Mouse (Mus musculus): ENCODE data around the gene Dscaml1. TPM values are rescaled to one million over a fixed set of nuclear protein-coding genes. Genes with fewer than 3 reads are reported as not detected.

The Dscaml1 gene
- polyA plus RNA-seq, 1 experiment from 2014 or later = 0.17 TPM

- H3K4me3 ChIP-seq (ENCODE audit: low read depth, low read length) = no peak overlapping the region
- H3K36me3 ChIP-seq (ENCODE audit: control insufficient read depth, insufficient read depth, low read length) = no peaks in the 10 kb centered on the region
- ATAC-seq (ENCODE audit: low FRiP score, low TSS enrichment) (no peak), DNase-seq (ENCODE audit: low spot score) (no peak)
- H3K27ac ChIP-seq (replicated peaks) = no peak overlapping the region
- 73% methylated on average over 1 of the region's 1 CpGs for WGBS
- no peak overlapping the region for H3K4me2 ChIP-seq (replicated peaks; ENCODE audit: low read depth)
- no peaks in the 10 kb centered on the region for H3K27me3 ChIP-seq (ENCODE audit: control insufficient read depth, insufficient read depth, low read length)
- no peaks in the 10 kb centered on the region for H3K4me1 ChIP-seq (replicated peaks; ENCODE audit: control insufficient read depth, insufficient read depth)
- no peaks in the 10 kb centered on the region for H3K9me3 ChIP-seq (ENCODE audit: control insufficient read depth, low read length)
- H3K9ac ChIP-seq (ENCODE audit: low read length) = no peak overlapping the region
- TF ChIP-seq CTCF (IDR thresholded peaks at IDR 0.05; ENCODE audit: low read depth) = no peak
- no peak for TF ChIP-seq EP300 (optimal IDR thresholded peaks at IDR 0.05)
Observed at GRCm38 (mm10) chr9:45614616-45615015, 188.2 kb downstream of the Dscaml1 start.

- Histone ChIP-seq H3K4me2 (replicated peaks; ENCODE audit: low read depth) (no peak overlapping the region), H3K4me3 (ENCODE audit: low read depth, low read length) (no peak overlapping the region), H3K36me3 (ENCODE audit: control insufficient read depth, insufficient read depth, low read length) (no peaks in the 10 kb centered on the region), H3K4me1 (replicated peaks; ENCODE audit: control insufficient read depth, insufficient read depth) (no peaks in the 10 kb centered on the region), H3K27me3 (ENCODE audit: control insufficient read depth, insufficient read depth, low read length) (no peaks in the 10 kb centered on the region), H3K9ac (ENCODE audit: low read length) (no peak overlapping the region), H3K9me3 (ENCODE audit: control insufficient read depth, low read length) (no peaks in the 10 kb centered on the region), H3K27ac (replicated peaks) (no peak overlapping the region)
- 83% methylated on average over 10 of the region's 10 CpGs for WGBS
- DNase-seq (ENCODE audit: low spot score) = no peak
- ATAC-seq (ENCODE audit: low FRiP score, low TSS enrichment) = no peak
- no peak for TF ChIP-seq CTCF (IDR thresholded peaks at IDR 0.05; ENCODE audit: low read depth)
- TF ChIP-seq EP300 (optimal IDR thresholded peaks at IDR 0.05) = no peak
Observed at GRCm38 (mm10) chr9:45617889-45618288, 191.5 kb downstream of the Dscaml1 start.

- H3K27me3 ChIP-seq (ENCODE audit: control insufficient read depth, insufficient read depth, low read length) = no peaks in the 10 kb centered on the region
- ATAC-seq (ENCODE audit: low FRiP score, low TSS enrichment) = no peak
- H3K36me3 ChIP-seq (ENCODE audit: control insufficient read depth, insufficient read depth, low read length) = no peaks in the 10 kb centered on the region
- H3K4me3 ChIP-seq (ENCODE audit: low read depth, low read length) = no peak overlapping the region
- H3K9me3 ChIP-seq (ENCODE audit: control insufficient read depth, low read length) = no peaks in the 10 kb centered on the region
- WGBS = 87% methylated on average over 7 of the region's 7 CpGs
- TF ChIP-seq CTCF (IDR thresholded peaks at IDR 0.05; ENCODE audit: low read depth) (no peak), EP300 (optimal IDR thresholded peaks at IDR 0.05) (no peak)
- H3K4me2 ChIP-seq (replicated peaks; ENCODE audit: low read depth) = no peak overlapping the region
- H3K4me1 ChIP-seq (replicated peaks; ENCODE audit: control insufficient read depth, insufficient read depth) = no peaks in the 10 kb centered on the region
- H3K9ac ChIP-seq (ENCODE audit: low read length) = no peak overlapping the region
- DNase-seq (ENCODE audit: low spot score) = no peak
- H3K27ac ChIP-seq (replicated peaks) = no peak overlapping the region
Observed at GRCm38 (mm10) chr9:45618443-45618842, 192.0 kb downstream of the Dscaml1 start.

- Histone ChIP-seq H3K4me1 (replicated peaks; ENCODE audit: control insufficient read depth, insufficient read depth) (no peaks in the 10 kb centered on the region), H3K36me3 (ENCODE audit: control insufficient read depth, insufficient read depth, low read length) (no peaks in the 10 kb centered on the region), H3K9me3 (ENCODE audit: control insufficient read depth, low read length) (no peaks in the 10 kb centered on the region), H3K4me2 (replicated peaks; ENCODE audit: low read depth) (no peak overlapping the region), H3K4me3 (ENCODE audit: low read depth, low read length) (no peak overlapping the region), H3K27me3 (ENCODE audit: control insufficient read depth, insufficient read depth, low read length) (no peaks in the 10 kb centered on the region), H3K27ac (replicated peaks) (no peak overlapping the region), H3K9ac (ENCODE audit: low read length) (no peak overlapping the region)
- no peak for TF ChIP-seq CTCF (IDR thresholded peaks at IDR 0.05; ENCODE audit: low read depth)
- no peak for TF ChIP-seq EP300 (optimal IDR thresholded peaks at IDR 0.05)
- WGBS = 33% methylated on average over 9 of the region's 9 CpGs
- DNase-seq (ENCODE audit: low spot score) (no peak), ATAC-seq (ENCODE audit: low FRiP score, low TSS enrichment) (no peak)
Observed at GRCm38 (mm10) chr9:45620049-45620448, 193.6 kb downstream of the Dscaml1 start.

GRCm38 (mm10) chr9:45620920-45621319 is 194.5 kb downstream of the Dscaml1 start:
- H3K9me3 ChIP-seq (ENCODE audit: control insufficient read depth, low read length) = no peaks in the 10 kb centered on the region
- no peaks in the 10 kb centered on the region for H3K4me1 ChIP-seq (replicated peaks; ENCODE audit: control insufficient read depth, insufficient read depth)
- H3K27ac ChIP-seq (replicated peaks) = no peak overlapping the region
- H3K36me3 ChIP-seq (ENCODE audit: control insufficient read depth, insufficient read depth, low read length) = no peaks in the 10 kb centered on the region
- DNase-seq (ENCODE audit: low spot score) (no peak), ATAC-seq (ENCODE audit: low FRiP score, low TSS enrichment) (no peak)
- H3K4me2 ChIP-seq (replicated peaks; ENCODE audit: low read depth) = no peak overlapping the region
- TF ChIP-seq CTCF (IDR thresholded peaks at IDR 0.05; ENCODE audit: low read depth) (no peak), EP300 (optimal IDR thresholded peaks at IDR 0.05) (no peak)
- no peaks in the 10 kb centered on the region for H3K27me3 ChIP-seq (ENCODE audit: control insufficient read depth, insufficient read depth, low read length)
- 92% methylated on average over 4 of the region's 4 CpGs for WGBS
- H3K4me3 ChIP-seq (ENCODE audit: low read depth, low read length) = no peak overlapping the region
- no peak overlapping the region for H3K9ac ChIP-seq (ENCODE audit: low read length)

- no peak overlapping the region for H3K9ac ChIP-seq (ENCODE audit: low read length)
- H3K36me3 ChIP-seq (ENCODE audit: control insufficient read depth, insufficient read depth, low read length) = no peaks in the 10 kb centered on the region
- H3K4me3 ChIP-seq (ENCODE audit: low read depth, low read length) = no peak overlapping the region
- H3K27ac ChIP-seq (replicated peaks) = no peak overlapping the region
- H3K27me3 ChIP-seq (ENCODE audit: control insufficient read depth, insufficient read depth, low read length) = no peaks in the 10 kb centered on the region
- no peaks in the 10 kb centered on the region for H3K4me1 ChIP-seq (replicated peaks; ENCODE audit: control insufficient read depth, insufficient read depth)
- DNase-seq (ENCODE audit: low spot score) (no peak), ATAC-seq (ENCODE audit: low FRiP score, low TSS enrichment) (no peak)
- WGBS = 62% methylated on average over 6 of the region's 6 CpGs
- TF ChIP-seq CTCF (IDR thresholded peaks at IDR 0.05; ENCODE audit: low read depth) (no peak), EP300 (optimal IDR thresholded peaks at IDR 0.05) (no peak)
- H3K9me3 ChIP-seq (ENCODE audit: control insufficient read depth, low read length) = no peaks in the 10 kb centered on the region
- no peak overlapping the region for H3K4me2 ChIP-seq (replicated peaks; ENCODE audit: low read depth)
Observed at GRCm38 (mm10) chr9:45625889-45626446, 199.5 kb downstream of the Dscaml1 start.
